Mouse (Mus musculus): Measurements from ENCODE around the gene Gm21992. TPM values are rescaled to one million over a fixed set of nuclear protein-coding genes. Genes with fewer than 3 reads are reported as not detected.
A peak's percentile ranks its signal among the peaks of the same experiment; 100 is the strongest.

Gm21992 gene
- total and polyA plus RNA-seq, 3 experiments, result 10.8 to 21.9 TPM; not detected in 1

- TF ChIP-seq MYC (IDR thresholded peaks at IDR 0.05; ENCODE audit: low read depth, low read length) (peak; percentile 49; the same call in 1 of the 2 replicates), BHLHE40 (IDR thresholded peaks at IDR 0.05; ENCODE audit: borderline replicate concordance, low read depth, low read length) (no peak), POLR2AphosphoS2 (IDR thresholded peaks at IDR 0.05; ENCODE audit: low read length) (no peak), MEF2A (IDR thresholded peaks at IDR 0.05; ENCODE audit: extremely low read depth, insufficient replicate concordance, low read depth, low read length, poor library complexity, severe bottlenecking) (no peak), TAL1 (IDR thresholded peaks at IDR 0.05; ENCODE audit: low read length) (no peak), ZKSCAN1 (IDR thresholded peaks at IDR 0.05; ENCODE audit: low read depth, low read length) (no peak), NRF1 (IDR thresholded peaks at IDR 0.05; ENCODE audit: insufficient read depth, low read depth, low read length, poor library complexity, severe bottlenecking) (0 out of 2 replicates have a peak, but pooled peaks have one; percentile 23), NELFE (IDR thresholded peaks at IDR 0.05; ENCODE audit: low read depth, low read length) (no peak), GABPA (IDR thresholded peaks at IDR 0.05; ENCODE audit: low read depth, low read length) (no peak), SIN3A (IDR thresholded peaks at IDR 0.05; ENCODE audit: low read length) (peak; percentile 74; the same call in 1 of the 2 replicates), CTCF (IDR thresholded peaks at IDR 0.05 in 2 of 3, conservative IDR thresholded peaks at IDR 0.05 in 1 of 3; ENCODE audit: control insufficient read depth in 1 of 3, insufficient read depth in 1 of 3, low read depth in 2 of 3, low read length in 3 of 3, poor library complexity in 1 of 3, severe bottlenecking in 1 of 3) (peak; percentile 94 to 98 (median 94))
Observed at GRCm38 (mm10) chr19:4755565-4756192, 55.7 kb downstream of the Gm21992 start (continued).

- DNase-seq (ENCODE audit: low read depth, low spot score), result no peak
- Histone ChIP-seq H3K79me2 (ENCODE audit: control insufficient read depth, insufficient read depth, low read length, poor library complexity) (no peaks in the 10 kb centered on the region), H3K9ac (ENCODE audit: control insufficient read depth, low read depth, low read length, poor library complexity, severe bottlenecking) (no peak overlapping the region), H3K27ac (ENCODE audit: control insufficient read depth, low read depth, low read length) (no peak overlapping the region), H3K9me3 (replicated peaks; ENCODE audit: insufficient read depth, low read length) (no peaks in the 10 kb centered on the region), H3K4me3 (ENCODE audit: control insufficient read depth in 1 of 2, insufficient read depth in 1 of 2, low read depth in 2 of 2, low read length in 2 of 2) (no peak overlapping the region), H3K27me3 (ENCODE audit: control insufficient read depth in 1 of 2, insufficient read depth in 2 of 2, low read length in 2 of 2) (no peaks in the 10 kb centered on the region), H3K4me1 (ENCODE audit: control insufficient read depth in 1 of 2, insufficient read depth in 2 of 2, low read length in 2 of 2) (no peaks in the 10 kb centered on the region), H3K36me3 (ENCODE audit: control insufficient read depth in 1 of 2, insufficient read depth in 2 of 2, low read length in 2 of 2) (no peaks in the 10 kb centered on the region)
- no peak for TF ChIP-seq KAT2A (conservative IDR thresholded peaks at IDR 0.05; ENCODE audit: low read depth, low read length)
- TF ChIP-seq MAFK (IDR thresholded peaks at IDR 0.05; ENCODE audit: borderline replicate concordance, low read depth, low read length), result no peak
Observed at GRCm38 (mm10) chr19:4749975-4750374, 61.4 kb downstream of the Gm21992 start.

- H3K27ac ChIP-seq (ENCODE audit: control insufficient read depth, low read depth, low read length), result no peak overlapping the region
- TF ChIP-seq JUND (IDR thresholded peaks at IDR 0.05; ENCODE audit: low read depth, low read length), result no peak
- TF ChIP-seq MEF2A (IDR thresholded peaks at IDR 0.05; ENCODE audit: extremely low read depth, insufficient replicate concordance, low read depth, low read length, poor library complexity, severe bottlenecking), result no peak
- no peak for TF ChIP-seq MXI1 (IDR thresholded peaks at IDR 0.05; ENCODE audit: low read depth, low read length)
- TF ChIP-seq MYC (IDR thresholded peaks at IDR 0.05; ENCODE audit: low read depth, low read length), result no peak
- TF ChIP-seq ZNF384 (IDR thresholded peaks at IDR 0.05; ENCODE audit: low read depth, low read length), result no peak
- no peak for TF ChIP-seq KAT2A (conservative IDR thresholded peaks at IDR 0.05; ENCODE audit: low read depth, low read length)
- TF ChIP-seq EP300 (IDR thresholded peaks at IDR 0.05; ENCODE audit: low read depth in 1 of 2, low read length in 2 of 2), result no peak
- no peaks in the 10 kb centered on the region for H3K4me1 ChIP-seq (ENCODE audit: control insufficient read depth in 1 of 2, insufficient read depth in 2 of 2, low read length in 2 of 2)
- no peak for DNase-seq (ENCODE audit: low read depth, low spot score)
- no peak overlapping the region for H3K4me3 ChIP-seq (ENCODE audit: control insufficient read depth in 1 of 2, insufficient read depth in 1 of 2, low read depth in 2 of 2, low read length in 2 of 2)
- H3K79me2 ChIP-seq (ENCODE audit: control insufficient read depth, insufficient read depth, low read length, poor library complexity), result no peaks in the 10 kb centered on the region
- H3K9ac ChIP-seq (ENCODE audit: control insufficient read depth, low read depth, low read length, poor library complexity, severe bottlenecking), result no peak overlapping the region
- no peaks in the 10 kb centered on the region for H3K27me3 ChIP-seq (ENCODE audit: control insufficient read depth in 1 of 2, insufficient read depth in 2 of 2, low read length in 2 of 2)
- no peaks in the 10 kb centered on the region for H3K36me3 ChIP-seq (ENCODE audit: control insufficient read depth in 1 of 2, insufficient read depth in 2 of 2, low read length in 2 of 2)
- H3K9me3 ChIP-seq (replicated peaks; ENCODE audit: insufficient read depth, low read length), result no peaks in the 10 kb centered on the region
Observed at GRCm38 (mm10) chr19:4748493-4748892, 62.9 kb downstream of the Gm21992 start.
